Mouse (Mus musculus) heart, postnatal 0 days (tissue): ENCODE data around the gene Ruvbl2.

Source experiments
- CTCF ChIP-seq: IDR thresholded peaks from 2 replicates; pipeline ENCODE4 v1.5.1; 2016; ENCODE audit warnings: antibody characterized with exemption, control low read depth, low read depth
- EP300 ChIP-seq: IDR thresholded peaks from 2 replicates; pipeline ENCODE4 v1.6.1; 2016; ENCODE audit warnings: antibody characterized with exemption, low read depth

- TF ChIP-seq CTCF: no peak
- TF ChIP-seq EP300: no peak
Observed at GRCm38 (mm10) chr7:45376057-45376456, 61.8 kb downstream of the Ruvbl2 start.
